Mouse (Mus musculus): ENCODE results near the gene Eno3.
A peak's percentile ranks its signal among the peaks of the same experiment; 100 is the strongest.

Gene Eno3

DNA sequence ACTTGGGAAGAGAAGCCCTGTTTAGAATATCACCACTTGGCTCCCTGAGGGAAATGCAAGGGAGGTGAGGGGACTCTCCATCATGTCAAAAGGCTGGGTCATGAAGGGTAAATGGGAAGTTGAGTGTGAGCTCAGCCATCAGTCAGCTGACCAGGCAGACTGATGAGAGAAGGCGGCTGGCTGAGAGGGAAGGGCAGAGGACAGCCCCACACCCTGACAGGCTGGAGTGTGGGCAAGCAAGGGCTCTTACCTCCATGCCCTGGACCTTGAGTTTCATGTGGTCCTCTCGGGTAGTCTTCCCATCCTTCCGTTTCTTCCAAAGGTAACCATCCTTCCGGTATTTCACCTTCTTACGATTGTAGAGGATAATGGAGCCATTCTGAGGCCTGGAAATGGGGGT, 26.6 kb downstream of the Eno3 start:
- no peak for DNase-seq

DNA sequence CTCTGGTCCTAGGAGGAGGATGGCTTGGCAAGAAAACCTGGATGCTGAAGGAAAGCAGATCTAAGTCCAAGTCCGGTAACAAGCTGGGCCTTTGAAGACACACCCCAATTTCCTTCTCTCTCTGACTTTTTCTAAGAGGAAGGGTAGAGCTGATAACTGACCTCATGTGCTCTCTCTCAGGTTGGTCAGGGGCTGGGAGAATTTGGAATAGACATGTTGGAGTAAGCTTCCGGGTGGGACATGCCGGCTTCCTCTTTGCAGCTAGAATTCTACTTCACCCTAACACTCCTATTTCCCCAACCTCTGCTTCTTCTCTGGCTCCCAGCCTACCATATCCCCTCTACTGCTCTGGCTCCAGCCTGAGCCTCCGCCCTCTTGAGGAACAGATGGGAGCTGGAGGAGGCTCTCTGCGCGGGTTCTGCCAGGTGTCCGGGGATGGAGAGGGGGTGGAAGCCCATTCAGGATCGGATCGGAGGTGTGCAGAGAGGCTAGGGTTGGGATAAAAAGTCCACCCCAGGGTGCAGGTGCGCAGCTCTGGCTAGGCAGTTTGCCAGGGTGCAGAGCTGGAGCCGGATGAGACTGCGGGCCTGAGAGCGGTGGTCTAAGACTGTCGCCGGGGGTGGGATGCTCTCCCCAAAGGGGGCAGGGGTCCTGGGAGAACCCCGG, 30.0 kb downstream of the Eno3 start:
- no peak for DNase-seq

DNA sequence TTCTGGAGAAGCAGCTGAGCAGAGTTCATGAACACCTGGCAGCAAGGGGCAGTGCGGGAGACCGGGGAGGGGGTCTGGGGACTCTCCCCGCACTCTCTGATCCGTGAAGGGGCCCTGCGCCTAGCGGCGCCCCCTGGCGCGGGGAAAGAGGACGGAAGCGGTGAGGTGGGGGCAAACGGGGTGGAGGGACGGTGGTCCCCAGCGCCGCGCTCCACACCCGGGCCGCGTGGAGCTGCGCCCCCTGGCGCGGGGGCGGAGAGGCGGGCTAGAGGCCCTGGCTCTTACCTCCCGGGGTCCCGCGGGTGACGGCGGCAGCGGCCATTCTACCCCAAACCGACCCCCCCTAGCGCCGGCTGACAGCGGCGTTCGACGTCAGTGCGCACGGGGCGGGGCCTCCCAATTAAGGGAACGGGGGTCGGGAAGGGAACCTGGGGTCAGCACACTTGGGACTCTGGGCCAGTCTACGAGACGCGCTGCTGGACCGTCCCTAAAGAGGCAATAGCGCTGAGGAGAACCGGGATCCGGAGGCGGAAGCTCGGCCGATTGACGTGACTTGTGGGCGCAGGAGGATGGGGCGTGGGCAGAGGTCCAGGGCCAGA, 30.7 kb downstream of the Eno3 start, which contains the start of gene Camta2:
Gene Camta2 (minus strand): TSS at position 505 of the 599 bp plus-strand sequence.
- peak; percentile 83 to 87 for DNase-seq

DNA sequence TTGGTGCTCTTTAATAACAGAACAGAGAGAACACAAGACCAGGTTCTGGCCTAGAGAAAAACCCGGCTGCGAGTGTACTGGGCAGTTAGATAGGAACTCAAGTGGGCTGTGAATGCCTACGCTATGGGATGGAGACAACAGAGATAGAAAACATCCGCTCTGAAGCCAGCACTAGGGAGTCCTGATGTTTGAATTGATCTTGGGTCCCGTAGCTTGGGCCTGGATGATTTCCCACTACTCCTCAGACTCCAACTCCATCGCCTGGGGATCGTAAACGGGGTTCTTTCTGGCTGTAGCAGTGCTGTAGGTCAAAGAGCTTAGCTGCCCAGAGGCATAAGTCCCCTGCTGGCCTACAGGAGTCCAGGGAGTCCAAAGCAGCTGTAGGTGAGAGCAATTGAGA, 31.4 kb downstream of the Eno3 start:
- DNase-seq = no peak

DNA sequence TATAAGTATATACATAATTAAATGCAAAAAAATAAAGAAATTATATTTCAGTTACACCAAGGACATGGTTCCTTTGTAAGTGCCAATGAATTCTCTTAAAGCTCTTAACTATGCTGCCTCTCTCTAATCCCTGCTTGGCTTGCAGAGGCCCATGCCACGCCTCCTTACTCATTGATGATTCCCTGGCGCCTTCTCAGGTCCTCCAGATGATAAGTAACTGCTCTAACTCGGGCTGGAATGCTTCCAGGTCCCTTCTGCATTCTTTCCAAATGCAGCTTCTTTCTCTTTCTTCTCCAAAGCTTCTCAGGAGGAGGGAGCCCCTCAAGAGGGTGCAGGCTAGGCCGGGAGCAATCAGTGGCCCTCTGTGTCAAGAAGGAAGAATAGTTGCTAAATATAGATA, 32.6 kb downstream of the Eno3 start:
- peak; percentile 64 to 68 for DNase-seq

DNA sequence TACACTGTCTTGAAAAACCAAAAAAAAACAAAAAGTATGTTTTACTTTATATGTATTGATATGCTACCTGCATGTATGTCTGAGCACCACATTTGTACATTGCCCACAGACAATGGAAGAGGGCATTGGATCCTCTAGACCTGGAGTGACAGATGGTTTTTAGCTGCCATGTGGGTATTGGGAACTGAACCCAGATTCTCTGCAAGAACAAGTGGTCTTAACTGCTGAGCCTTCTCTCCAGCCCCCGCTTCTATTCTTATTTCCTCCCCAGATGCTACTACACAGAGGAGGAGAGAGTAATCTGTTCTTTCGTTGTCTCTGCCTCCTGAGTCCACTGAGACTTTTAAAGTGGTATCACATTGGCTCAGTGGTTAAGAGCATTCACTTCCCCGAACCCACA, 36.5 kb downstream of the Eno3 start:
- no peak for DNase-seq

DNA sequence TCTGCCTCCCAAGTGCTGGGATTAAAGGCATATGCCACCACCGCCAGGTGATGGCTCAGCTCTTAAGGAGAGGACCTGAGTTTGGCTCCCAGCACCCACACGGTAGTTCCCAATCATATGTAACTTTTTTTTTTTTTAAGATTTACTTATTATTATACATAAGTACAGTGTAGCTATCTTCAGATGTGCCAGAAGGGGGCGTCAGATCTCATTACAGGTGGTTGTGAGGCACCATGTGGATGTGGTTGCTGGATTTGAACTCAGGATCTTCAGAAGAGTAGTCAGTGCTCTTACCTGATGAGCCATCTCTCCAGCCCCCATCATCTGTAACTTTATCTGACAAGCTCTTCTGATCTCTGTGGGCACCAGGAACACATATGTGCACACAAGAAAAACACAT, 40.4 kb downstream of the Eno3 start:
- DNase-seq = no peak

DNA sequence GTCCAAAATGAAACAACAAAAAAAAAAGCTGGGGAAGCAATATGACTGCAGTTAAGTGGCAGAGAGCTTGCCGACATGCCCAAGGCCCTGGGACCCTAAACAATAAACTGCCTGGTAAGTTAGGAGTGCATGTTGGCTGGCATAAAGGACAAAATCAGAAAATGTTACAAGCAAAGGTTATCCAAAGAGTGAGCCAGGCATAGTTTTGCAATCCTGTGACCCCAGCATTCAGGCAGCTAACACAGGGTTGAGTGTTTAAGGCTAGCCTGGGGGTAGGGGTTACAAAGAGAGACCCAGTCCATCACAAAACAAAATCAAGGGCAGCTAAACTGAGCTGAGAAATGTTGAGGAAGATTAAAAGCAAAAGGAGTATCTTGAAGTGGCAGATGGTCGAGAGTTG, 42.0 kb downstream of the Eno3 start:
- no peak for DNase-seq

DNA sequence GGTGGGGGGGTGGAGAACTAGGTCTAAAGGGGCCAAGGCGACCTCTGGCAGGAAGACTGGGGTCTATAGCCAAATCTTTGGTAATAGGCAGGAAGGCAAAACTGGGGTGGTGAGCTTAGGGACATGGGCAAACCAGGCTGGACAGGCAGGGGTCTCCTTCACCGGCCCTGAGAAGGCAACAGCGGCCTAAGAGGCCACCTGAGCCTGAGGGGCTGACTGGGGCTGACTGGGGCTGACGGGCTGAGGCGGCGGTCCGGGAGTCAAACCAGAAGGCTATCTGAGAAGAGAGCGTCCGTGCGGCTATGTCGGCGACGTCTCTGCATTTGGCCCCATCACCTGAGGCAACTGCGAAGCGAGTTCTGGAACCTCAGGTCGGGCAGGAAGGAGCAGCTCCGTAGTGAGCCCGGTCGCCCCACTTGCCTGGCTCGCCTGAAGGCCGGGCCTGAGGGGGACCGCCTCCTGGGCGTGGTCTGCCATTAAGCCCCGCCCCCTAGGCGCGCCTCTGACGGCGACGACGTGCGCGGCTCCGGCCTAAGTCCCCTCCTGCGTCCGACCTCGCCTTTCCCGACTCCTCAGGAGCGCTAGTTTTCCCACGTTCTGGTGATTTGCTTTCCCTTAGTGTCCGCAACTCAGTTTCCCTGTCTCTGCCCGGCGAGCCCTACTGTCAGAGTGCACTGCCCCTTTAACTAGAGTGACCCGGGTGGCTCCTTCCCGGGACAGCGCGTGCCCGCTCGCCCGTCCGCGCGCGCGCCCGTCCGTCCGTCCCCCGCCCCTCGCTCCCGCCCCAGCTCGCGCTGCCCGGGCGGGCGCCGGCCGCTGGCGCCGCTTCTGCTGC, 42.9 kb downstream of the Eno3 start, which contains the start of the genes Inca1 and Kif1c:
Gene Inca1 (minus strand): TSS at position 434 of the 835 bp plus-strand sequence.
Gene Kif1c (plus strand): TSS at position 827 of the 835 bp plus-strand sequence.
- peak; percentile 93 to 96 for DNase-seq

DNA sequence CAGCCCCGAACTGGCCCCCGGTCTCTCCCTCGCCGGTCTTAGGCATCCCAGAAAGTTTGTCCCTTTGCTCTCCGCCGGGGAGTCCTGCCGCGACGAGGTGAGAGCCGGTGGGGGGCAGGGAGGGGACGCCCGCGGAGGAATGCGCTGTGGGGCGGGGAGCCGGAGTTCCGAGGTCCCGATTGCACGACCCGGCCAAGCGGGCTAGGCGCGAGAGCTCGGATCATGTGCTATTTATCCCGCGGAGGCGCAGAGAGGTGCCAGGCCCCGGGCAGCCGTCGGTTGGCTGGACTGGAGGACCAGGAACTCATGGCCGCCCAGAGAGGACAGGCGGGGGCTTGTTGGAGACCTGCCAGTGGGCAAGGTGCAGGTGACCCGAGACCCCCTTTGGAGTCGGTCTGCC, 43.6 kb downstream of the Eno3 start:
- DNase-seq = peak; percentile 79

DNA sequence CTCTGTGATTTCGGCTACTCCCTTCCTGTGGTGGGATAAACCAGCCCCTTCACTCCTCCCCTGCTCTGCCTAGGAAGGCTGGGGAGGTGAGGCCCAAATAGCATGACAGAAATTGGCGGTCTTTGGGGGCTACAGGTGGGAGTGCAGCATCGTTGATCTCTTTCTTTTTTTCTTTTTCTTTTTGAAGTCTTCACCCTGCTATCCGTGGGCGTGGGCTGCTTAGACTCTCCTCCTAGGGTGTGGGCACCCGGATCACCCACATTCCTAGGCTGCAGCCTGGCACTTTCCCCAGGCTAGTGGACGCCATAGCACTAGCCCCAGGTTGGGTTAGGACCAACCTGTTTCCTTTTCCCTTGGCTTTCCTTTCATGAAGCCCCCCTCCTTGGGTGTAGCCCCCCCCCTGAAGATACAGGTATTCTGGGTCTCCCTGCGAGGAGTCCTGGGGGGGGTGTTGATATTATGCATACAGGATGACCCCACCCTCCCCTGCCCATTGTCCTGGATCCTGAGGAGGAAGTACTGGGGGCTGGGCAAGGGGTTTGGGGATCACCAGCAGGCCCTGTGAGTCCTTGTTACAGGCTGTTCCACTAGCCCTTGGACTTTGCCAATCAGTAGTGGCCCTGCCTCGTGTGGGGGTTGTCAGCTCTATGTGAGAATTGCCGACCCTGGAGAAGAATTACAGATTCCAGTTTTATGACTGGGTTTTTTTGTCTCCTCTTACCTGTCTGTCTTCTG, 44.4 kb downstream of the Eno3 start:
- DNase-seq = no peak

DNA sequence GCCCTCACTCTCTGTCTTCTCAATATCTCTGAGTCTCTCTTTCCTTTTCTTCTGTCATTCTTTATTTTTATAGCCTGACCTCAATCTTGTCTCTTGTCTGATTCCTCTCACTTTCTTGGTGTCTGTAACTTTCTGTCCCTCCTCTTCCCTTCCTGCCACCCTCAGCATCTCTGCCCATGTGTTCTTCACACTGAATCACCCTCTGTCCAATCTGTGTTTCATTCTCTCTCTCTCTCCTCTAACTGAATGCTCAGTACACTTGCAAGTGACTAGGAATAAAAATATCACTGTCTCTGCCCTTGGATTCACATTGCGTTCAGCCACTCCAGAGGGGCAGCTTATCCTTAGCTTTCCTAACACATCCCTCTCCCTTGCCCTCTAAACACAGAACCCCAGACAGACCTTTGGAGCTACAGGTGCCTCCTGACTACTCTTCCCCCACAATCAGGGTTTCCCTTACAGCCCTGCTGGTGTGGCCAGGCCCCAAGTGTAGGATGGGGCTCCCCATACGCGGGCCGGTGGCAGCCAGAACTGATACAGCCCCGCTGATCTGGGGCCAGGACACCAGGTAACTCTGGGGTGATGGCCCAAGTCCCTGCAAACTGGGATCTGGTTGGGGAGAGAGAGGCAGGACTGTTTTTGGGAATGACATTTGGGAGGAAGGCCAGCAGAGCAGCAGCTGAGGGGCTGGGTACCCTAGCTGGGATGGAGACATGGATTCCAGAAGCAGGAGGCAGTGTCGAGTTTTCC, 45.2 kb downstream of the Eno3 start:
- DNase-seq = no peak

DNA sequence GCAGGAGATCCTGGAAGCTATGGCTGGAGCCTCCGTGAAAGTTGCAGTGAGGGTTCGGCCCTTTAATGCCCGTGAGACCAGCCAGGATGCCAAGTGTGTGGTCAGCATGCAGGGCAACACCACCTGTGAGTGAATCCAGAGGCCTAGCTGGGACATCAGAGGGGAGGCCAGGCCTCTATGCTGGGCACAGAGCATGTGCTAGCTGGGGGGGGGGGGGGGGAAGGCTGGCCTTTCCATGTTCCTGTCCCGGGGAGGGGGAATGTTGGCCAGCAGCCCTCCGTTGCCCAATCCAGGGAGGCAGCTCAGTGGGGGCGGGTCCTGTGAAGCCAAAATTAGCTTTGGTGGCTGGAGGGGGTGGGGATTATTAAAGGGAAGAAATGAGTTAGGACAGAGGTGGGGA, 45.8 kb downstream of the Eno3 start:
- DNase-seq = no peak

DNA sequence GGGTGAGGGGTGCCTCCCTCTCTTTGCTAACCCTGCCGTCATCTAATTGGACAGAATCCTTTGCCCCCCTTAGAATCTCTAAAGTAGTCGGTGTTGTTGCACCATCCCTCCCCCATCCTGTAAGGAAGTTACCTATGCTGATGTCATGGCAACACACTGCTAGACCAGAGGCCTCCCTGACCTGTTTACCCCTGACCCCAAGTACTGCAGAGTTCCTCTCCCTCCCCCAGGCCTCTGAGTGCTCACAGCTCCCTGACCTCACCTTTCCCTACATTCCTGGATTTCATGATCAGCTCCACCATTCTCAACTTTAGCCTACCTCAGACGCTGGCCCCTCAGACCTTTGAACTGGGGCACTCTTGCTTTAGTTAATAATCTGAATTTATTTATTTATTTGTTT, 49.1 kb downstream of the Eno3 start:
- no peak for DNase-seq

DNA sequence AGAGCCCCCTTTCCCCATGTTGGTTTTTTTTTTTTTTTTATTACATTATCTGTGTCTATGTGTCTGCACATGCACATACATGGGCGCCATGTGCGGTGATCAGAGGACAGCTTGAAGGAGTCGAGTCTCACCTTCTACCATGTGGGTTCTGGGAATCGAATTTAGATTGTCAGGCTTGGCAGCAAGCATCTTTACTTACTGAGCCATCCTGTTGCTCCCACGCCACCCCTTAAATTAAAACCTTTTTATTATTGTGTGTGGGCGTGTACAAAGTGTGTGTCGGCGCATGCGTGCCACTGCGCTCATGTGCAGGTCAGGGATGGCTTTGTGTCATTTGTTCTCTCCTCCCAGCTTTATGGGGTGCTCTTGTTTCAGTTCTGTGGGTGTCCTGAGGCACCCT, 54.0 kb downstream of the Eno3 start:
- no peak for DNase-seq

Data from kidney, adult 8-10 months (tissue).